Mouse (Mus musculus): ENCODE data around the gene Slc30a1.

DNA sequence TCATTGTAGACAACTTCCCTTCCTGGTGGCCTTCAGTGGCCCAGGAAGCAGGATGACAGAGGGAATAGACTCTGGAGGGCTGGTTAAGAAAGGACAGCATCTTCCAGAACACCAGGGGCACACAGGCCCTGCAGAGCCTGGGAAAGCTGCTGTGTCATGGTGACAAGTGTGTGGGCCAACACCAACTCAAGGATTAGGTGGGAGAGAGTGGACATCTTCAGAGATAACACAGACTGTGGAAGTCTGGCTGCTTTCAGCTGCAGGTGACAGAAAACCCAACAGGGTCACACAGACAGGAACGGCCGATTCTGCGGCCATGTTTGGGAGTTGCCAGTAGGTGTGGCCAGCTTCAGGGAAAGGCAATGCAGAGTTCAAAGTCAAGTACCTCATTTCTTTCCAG is 26.3 kb upstream of the Slc30a1 start:
- TF ChIP-seq CTCF (IDR thresholded peaks at IDR 0.05; ENCODE audit: low read depth, low read length) (no peak), EP300 (IDR thresholded peaks at IDR 0.05; ENCODE audit: insufficient read depth, low read depth, low read length) (no peak), POLR2A (IDR thresholded peaks at IDR 0.05; ENCODE audit: insufficient read depth, low read length) (no peak)

Data from ES-Bruce4 (cell line).